Mouse (Mus musculus): ENCODE measurements around the gene Tanc2.

GRCm38 (mm10) chr11:105887281-105887680 is 297.5 kb downstream of the Tanc2 start:
- TF ChIP-seq CTCF (IDR thresholded peaks at IDR 0.05; ENCODE audit: low read depth): no peak
- TF ChIP-seq EP300 (IDR thresholded peaks at IDR 0.05; ENCODE audit: low read depth): peak; percentile 87

Data from heart, postnatal 0 days (tissue).